Mouse (Mus musculus) CD4-positive naive resting alpha-beta T cell, adult 76 days (primary cell): ENCODE data around the gene Sema4f. TPM values are rescaled to one million over a fixed set of nuclear protein-coding genes. Genes with fewer than 3 reads are reported as not detected.

Experiments used
- total RNA-seq: library from RNA; stranded (reverse); gene quantifications from one replicate; pipeline ENCODE4 v1.2.4, GENCODE M21; 2023

Gene Sema4f
- 17.1 TPM for total RNA-seq

DNA sequence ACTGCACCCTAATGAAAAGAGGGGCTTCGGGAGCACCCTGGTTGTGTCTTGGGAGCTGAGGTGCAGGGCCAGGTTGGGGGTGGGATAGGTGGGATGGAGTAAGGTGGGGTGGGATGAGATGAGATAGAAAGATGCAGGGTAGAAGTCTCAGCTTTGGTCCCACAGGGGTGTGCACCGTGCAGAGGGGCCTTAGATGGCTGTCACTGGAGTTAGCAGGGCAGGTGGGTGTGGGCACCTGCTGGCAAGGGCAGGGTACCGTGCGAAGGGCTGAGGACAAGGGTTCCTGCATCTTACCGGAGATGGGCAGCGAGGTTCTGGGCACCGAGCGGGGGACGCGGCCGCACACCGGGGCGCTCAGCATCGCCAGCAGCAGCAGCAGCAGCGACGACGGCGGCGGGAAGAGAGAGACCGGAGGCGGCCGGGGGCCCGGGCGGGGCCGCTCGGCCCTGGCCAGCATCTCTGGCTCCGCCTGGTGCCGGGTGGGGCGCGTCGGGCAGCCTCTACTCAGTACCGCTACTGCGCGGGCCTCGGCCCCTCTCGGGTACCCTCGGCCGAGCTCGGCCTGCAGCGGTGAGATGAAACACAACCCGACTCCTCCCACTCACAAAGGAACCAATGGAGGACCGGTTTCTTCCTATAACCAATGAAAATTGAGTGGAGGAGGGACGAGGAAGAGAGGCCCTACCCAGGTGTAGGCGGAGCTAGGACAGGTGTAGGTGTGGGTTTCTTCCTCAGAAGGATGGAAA, at the start of gene Sema4f:
TSS of gene Sema4f (minus strand) at position 603 of the 746 bp plus-strand sequence.

DNA sequence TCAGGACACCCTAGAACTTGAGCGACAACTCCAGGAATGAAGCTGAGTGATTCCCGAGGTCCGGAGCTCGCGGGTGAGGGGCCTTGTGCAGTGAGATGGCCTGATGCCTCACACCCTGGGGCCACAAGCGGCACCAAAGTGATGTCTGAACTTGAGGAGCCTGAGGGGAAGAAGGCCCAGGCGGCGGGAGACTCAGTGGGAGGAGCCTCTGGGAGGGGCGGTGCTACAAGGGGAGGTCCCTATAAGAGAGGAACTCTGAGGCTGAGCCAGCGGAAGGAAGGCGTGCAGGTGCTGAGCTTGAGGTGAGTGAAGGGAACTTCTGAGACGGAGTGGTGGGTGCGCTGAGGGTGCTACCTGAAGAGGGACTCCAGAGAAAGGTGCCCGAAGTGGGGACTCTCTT, 7.1 kb upstream of the Sema4f start, which contains the start of gene M1ap:
TSS of gene M1ap (plus strand) at position 252 of the 400 bp plus-strand sequence.

Other genes starting within 250 kb of the Sema4f start
- gene Pole4, start 234.4 kb downstream of the Sema4f start, total RNA-seq = 71.2 TPM
- 2.8 TPM for gene Hk2, start 165.3 kb downstream of the Sema4f start, total RNA-seq
- gene M1ap, start 7.1 kb upstream of the Sema4f start, total RNA-seq = not detected
- gene Dok1, start 93.7 kb upstream of the Sema4f start, total RNA-seq = 13.2 TPM
- gene Loxl3, start 94.4 kb upstream of the Sema4f start, total RNA-seq = not detected
- gene Aup1, start 114.8 kb upstream of the Sema4f start, total RNA-seq = 376 TPM
- gene Htra2, start 115.5 kb upstream of the Sema4f start, total RNA-seq = 25.8 TPM
- 11.6 TPM for gene Dqx1, start 118.1 kb upstream of the Sema4f start, total RNA-seq
- gene Tlx2, start 130.5 kb upstream of the Sema4f start, total RNA-seq = not detected
- gene Pcgf1, start 138.1 kb upstream of the Sema4f start, total RNA-seq = 20.6 TPM
- not detected for gene Lbx2, start 146.6 kb upstream of the Sema4f start, total RNA-seq
- gene Ccdc142, start 161.8 kb upstream of the Sema4f start, total RNA-seq = 10.7 TPM
- 6.1 TPM for gene Gm42688, start 161.8 kb upstream of the Sema4f start, total RNA-seq
- 24.3 TPM for gene Mrpl53, start 169.3 kb upstream of the Sema4f start, total RNA-seq
- gene Mogs, start 175.7 kb upstream of the Sema4f start, total RNA-seq = 38.4 TPM
- 37.7 TPM for gene Wbp1, start 181.8 kb upstream of the Sema4f start, total RNA-seq
- gene Ino80b, start 185.7 kb upstream of the Sema4f start, total RNA-seq = 25.4 TPM
- gene Rtkn, start 195.7 kb upstream of the Sema4f start, total RNA-seq = not detected
- not detected for gene Wdr54, start 216.6 kb upstream of the Sema4f start, total RNA-seq
- not detected for gene 1700003E16Rik, start 216.6 kb upstream of the Sema4f start, total RNA-seq
- 85.3 TPM for gene Dctn1, start 226.2 kb upstream of the Sema4f start, total RNA-seq